Mouse (Mus musculus): Measurements from ENCODE around the gene Angptl4.

- TF ChIP-seq POLR2A (IDR thresholded peaks at IDR 0.05; ENCODE audit: extremely low read depth, insufficient read depth, low read length) (no peak), CTCF (IDR thresholded peaks at IDR 0.05; ENCODE audit: low read depth, low read length) (no peak)
These were observed 25.7 kb upstream of the Angptl4 start for GRCm38 (mm10) chr17:33807181-33807888.

Data from liver, adult 2 months (tissue).